Mouse (Mus musculus): ENCODE measurements around the gene Klc3. TPM values are rescaled to one million over a fixed set of nuclear protein-coding genes. Genes with fewer than 3 reads are reported as not detected.

Gene Klc3
- polyA plus RNA-seq, 1 experiment = not detected

DNA sequence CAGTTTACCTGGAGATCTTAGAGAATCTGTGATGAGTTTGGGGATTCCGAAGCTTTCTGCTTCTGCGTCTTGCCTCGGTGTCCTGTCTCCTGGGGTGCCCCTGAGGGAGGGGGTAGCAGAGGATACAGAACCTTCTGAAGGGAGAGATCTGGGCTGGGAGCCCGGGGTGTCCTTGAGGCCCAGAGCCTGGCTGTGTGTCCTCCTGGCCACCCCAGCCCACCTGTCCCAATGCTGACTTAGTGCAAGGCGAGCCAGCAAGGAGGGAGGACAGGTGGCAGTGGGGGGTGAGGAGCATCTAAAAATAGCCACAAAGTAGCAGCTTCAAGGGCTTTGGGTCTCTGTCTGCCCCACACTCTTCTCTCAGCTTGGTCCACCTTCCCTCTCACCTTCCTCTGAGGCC lies 7.9 kb upstream of the Klc3 start:
- Histone ChIP-seq H3K4me3 (ENCODE audit: insufficient read depth, low read length) (no peak overlapping the region), H3K27ac (ENCODE audit: insufficient read depth, low read depth, low read length) (no peak overlapping the region), H3K4me1 (ENCODE audit: control insufficient read depth, insufficient read depth, low read length) (no peaks in the 10 kb centered on the region)
- TF ChIP-seq CTCF (IDR thresholded peaks at IDR 0.05; ENCODE audit: low read depth, low read length) (no peak), POLR2A (IDR thresholded peaks at IDR 0.05; ENCODE audit: borderline replicate concordance, low read depth, low read length) (no peak)

DNA sequence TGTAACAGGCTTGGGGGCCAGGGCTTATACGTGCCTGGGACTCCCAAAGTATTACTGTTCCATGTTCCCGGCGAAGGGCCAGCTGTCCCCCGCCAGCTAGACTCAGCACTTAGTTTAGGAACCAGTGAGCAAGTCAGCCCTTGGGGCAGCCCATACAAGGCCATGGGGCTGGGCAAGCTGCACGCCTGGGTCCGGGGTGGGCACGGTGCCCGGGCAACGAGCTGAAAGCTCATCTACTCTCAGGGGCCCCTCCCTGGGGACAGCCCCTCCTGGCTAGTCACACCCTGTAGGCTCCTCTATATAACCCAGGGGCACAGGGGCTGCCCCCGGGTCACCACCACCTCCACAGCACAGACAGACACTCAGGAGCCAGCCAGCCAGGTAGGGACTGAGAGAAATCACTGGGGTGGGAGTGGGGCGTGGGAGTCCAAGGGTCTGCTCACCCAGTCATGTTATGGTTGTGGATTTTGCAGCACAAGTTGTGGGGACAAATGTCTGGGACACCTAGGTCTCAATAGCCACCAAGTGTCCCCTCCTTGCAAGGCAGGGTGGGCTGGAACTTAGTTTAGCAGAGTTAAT lies 7.0 kb upstream of the Klc3 start:
- H3K27ac ChIP-seq (ENCODE audit: insufficient read depth, low read depth, low read length) = no peak overlapping the region
- H3K4me3 ChIP-seq (ENCODE audit: insufficient read depth, low read length) = no peak overlapping the region
- TF ChIP-seq CTCF (IDR thresholded peaks at IDR 0.05; ENCODE audit: low read depth, low read length) (no peak), POLR2A (IDR thresholded peaks at IDR 0.05; ENCODE audit: borderline replicate concordance, low read depth, low read length) (no peak)
- H3K4me1 ChIP-seq (ENCODE audit: control insufficient read depth, insufficient read depth, low read length) = no peaks in the 10 kb centered on the region

- no peak overlapping the region for H3K4me3 ChIP-seq (ENCODE audit: insufficient read depth, low read length)
- H3K4me1 ChIP-seq (ENCODE audit: control insufficient read depth, insufficient read depth, low read length) = no peaks in the 10 kb centered on the region
- TF ChIP-seq POLR2A (IDR thresholded peaks at IDR 0.05; ENCODE audit: borderline replicate concordance, low read depth, low read length) = no peak
- TF ChIP-seq CTCF (IDR thresholded peaks at IDR 0.05; ENCODE audit: low read depth, low read length) = no peak
- H3K27ac ChIP-seq (ENCODE audit: insufficient read depth, low read depth, low read length) = no peak overlapping the region
These were observed 5.8 kb upstream of the Klc3 start for GRCm38 (mm10) chr7:19409753-19410152.

- Histone ChIP-seq H3K27ac (ENCODE audit: insufficient read depth, low read depth, low read length) (no peak overlapping the region), H3K4me1 (ENCODE audit: control insufficient read depth, insufficient read depth, low read length) (no peaks in the 10 kb centered on the region), H3K4me3 (ENCODE audit: insufficient read depth, low read length) (no peak overlapping the region)
- TF ChIP-seq POLR2A (IDR thresholded peaks at IDR 0.05; ENCODE audit: borderline replicate concordance, low read depth, low read length) = no peak
- peak; percentile 81 for TF ChIP-seq CTCF (IDR thresholded peaks at IDR 0.05; ENCODE audit: low read depth, low read length)
These were observed 1.5 kb upstream of the Klc3 start for GRCm38 (mm10) chr7:19405417-19405816.

DNA sequence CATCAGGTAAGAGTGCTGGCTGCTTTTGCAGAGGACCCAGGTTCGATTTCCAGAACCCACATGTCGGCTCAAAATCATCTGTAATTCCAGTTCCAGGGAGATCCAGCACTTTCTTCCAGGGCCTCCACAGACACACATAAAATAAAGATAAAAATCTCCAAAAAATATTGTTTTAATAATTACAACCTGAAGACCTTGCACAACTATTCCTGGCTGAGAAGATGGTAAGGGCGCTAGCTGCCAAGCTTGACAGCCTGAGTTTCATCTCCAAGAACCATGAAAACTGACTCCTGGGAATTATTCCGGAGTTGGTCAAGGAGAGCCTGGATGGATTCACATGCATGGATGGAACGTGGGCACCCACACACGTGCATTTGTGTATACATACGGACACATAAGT lies 572 bp upstream of the Klc3 start, which contains the start of gene Ckm:
TSS of gene Ckm (plus strand) at position 301 of the 400 bp plus-strand sequence.
- Histone ChIP-seq H3K4me3 (ENCODE audit: insufficient read depth, low read length) (peak within 1 kb of the TSS; percentile 44), H3K27ac (ENCODE audit: insufficient read depth, low read depth, low read length) (no peak within 1 kb of the TSS), H3K4me1 (ENCODE audit: control insufficient read depth, insufficient read depth, low read length) (no peaks in the 10 kb centered on the region)
- no peak for TF ChIP-seq CTCF (IDR thresholded peaks at IDR 0.05; ENCODE audit: low read depth, low read length)
- no peak for TF ChIP-seq POLR2A (IDR thresholded peaks at IDR 0.05; ENCODE audit: borderline replicate concordance, low read depth, low read length)

GRCm38 (mm10) chr7:19402535-19403112 lies 1.3 kb downstream of the Klc3 start:
- Histone ChIP-seq H3K4me3 (ENCODE audit: insufficient read depth, low read length) (no peak overlapping the region), H3K27ac (ENCODE audit: insufficient read depth, low read depth, low read length) (no peak overlapping the region)
- TF ChIP-seq POLR2A (IDR thresholded peaks at IDR 0.05; ENCODE audit: borderline replicate concordance, low read depth, low read length) (no peak), CTCF (IDR thresholded peaks at IDR 0.05; ENCODE audit: low read depth, low read length) (no peak)

DNA sequence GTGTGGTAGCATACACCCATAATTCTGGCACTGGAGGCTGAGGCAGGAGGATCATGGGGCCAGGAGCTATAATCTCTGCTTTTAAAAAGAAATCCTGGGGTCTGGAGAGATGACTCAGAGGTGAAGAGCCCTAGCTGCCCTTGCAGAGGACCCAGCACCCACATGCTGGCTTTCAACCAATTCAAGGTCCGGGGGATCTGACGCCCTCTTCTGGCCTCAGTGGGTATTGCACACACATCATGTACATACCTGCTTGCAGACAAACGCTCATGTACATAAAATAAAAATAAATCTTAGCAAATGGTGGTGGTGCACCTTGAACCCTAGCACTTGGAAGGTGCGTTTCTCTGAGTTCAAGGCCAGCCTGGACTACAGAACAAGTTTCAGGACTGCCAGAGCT lies 3.0 kb downstream of the Klc3 start:
- Histone ChIP-seq H3K4me1 (ENCODE audit: control insufficient read depth, insufficient read depth, low read length) (no peaks in the 10 kb centered on the region), H3K4me3 (ENCODE audit: insufficient read depth, low read length) (no peak overlapping the region), H3K27ac (ENCODE audit: insufficient read depth, low read depth, low read length) (no peak overlapping the region)
- no peak for TF ChIP-seq POLR2A (IDR thresholded peaks at IDR 0.05; ENCODE audit: borderline replicate concordance, low read depth, low read length)
- peak; percentile 31 for TF ChIP-seq CTCF (IDR thresholded peaks at IDR 0.05; ENCODE audit: low read depth, low read length)

More at GRCm38 (mm10) chr7:19402535-19403112, 1.3 kb downstream of the Klc3 start:
- H3K4me1 ChIP-seq (ENCODE audit: control insufficient read depth, insufficient read depth, low read length) = no peaks in the 10 kb centered on the region

DNA sequence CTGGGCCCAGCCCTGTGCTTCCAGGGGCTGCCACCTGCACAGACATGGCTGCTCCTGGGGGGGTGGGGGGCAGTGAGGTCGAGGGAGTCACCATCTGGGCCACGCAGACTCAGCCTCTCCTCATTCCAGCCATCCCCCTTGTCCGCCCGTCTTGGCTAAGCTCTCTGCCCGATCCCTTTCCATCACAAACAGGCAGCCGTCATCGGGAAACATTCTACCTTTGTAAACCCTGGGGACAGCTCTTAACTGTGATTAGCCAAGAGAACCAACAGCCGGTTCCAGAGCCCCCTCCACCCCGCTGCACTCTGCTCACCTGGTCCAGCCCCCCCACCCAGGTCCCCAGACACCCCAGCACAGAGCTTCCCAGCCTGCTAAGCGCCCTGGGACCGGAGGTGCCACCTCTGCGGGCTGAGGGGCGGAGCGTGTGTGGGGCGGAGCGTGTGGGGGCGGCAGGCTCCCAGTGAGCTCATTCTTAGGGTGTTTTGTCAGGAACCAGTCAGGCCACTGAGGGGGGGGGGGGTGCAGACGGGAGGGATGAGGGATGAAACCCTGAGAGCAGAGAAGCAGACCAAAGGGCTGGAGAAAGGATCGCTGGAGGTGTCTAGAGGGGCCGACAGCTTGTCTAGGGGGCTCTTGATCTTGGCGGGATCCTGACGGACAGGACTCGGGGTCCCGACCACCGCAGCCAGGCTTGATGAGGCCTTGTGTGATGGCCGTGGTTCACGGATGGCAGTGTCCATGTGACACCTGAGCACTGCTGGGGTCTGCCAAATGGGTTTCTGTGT lies 4.2 kb downstream of the Klc3 start:
- no peak for TF ChIP-seq CTCF (IDR thresholded peaks at IDR 0.05; ENCODE audit: low read depth, low read length)
- no peak for TF ChIP-seq POLR2A (IDR thresholded peaks at IDR 0.05; ENCODE audit: borderline replicate concordance, low read depth, low read length)
- Histone ChIP-seq H3K4me3 (ENCODE audit: insufficient read depth, low read length) (no peak overlapping the region), H3K27ac (ENCODE audit: insufficient read depth, low read depth, low read length) (no peak overlapping the region)

DNA sequence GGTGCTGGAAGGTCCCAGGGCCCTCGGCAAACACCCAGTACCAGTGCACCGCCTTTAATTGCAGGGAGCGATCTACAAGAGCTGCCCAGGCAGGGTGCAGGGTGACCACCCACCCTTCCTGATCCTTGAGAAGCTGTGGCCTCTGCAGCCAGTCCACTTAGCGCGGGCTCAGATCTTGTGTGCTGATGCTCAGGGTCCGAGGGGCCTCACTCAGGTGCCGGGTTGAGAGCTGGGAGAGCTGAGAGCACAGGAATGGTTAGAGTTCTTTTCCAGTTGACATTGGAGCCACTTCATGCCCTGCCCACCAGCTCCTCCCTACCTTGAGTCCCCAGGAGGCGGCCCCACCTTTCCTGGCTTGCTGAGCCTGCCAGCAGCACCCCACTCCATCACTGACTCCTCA lies 9.4 kb downstream of the Klc3 start:
- H3K4me1 ChIP-seq (ENCODE audit: control insufficient read depth, insufficient read depth, low read length) = no peaks in the 10 kb centered on the region
- H3K27ac ChIP-seq (ENCODE audit: insufficient read depth, low read depth, low read length) = no peak overlapping the region
- no peak overlapping the region for H3K4me3 ChIP-seq (ENCODE audit: insufficient read depth, low read length)
- no peak for TF ChIP-seq POLR2A (IDR thresholded peaks at IDR 0.05; ENCODE audit: borderline replicate concordance, low read depth, low read length)
- no peak for TF ChIP-seq CTCF (IDR thresholded peaks at IDR 0.05; ENCODE audit: low read depth, low read length)

More for the DNA sequence above, 4.2 kb downstream of the Klc3 start:
- H3K4me1 ChIP-seq (ENCODE audit: control insufficient read depth, insufficient read depth, low read length) = no peaks in the 10 kb centered on the region
